Mouse (Mus musculus) MEL (cell line): Measurements from ENCODE around the gene Megf8.

Experiments
- CTCF ChIP-seq, 3 experiments: IDR thresholded peaks in 2 of 3; conservative IDR thresholded peaks in 1 of 3; 2 replicates each; pipeline ENCODE4 v1.5.1; 2011 to 2012; ENCODE audit warnings: low read length in 3 of 3, low read depth in 2 of 3, mild to moderate bottlenecking in 2 of 3, improper control_type of control experiment in 1 of 3, inconsistent platforms in 1 of 3, mixed read lengths in 1 of 3, moderate library complexity in 1 of 3; ENCODE audit not compliant: control insufficient read depth in 1 of 3, insufficient read depth in 1 of 3, poor library complexity in 1 of 3, severe bottlenecking in 1 of 3
- MEF2A ChIP-seq: IDR thresholded peaks from 2 replicates; pipeline ENCODE4 v1.6.1; 2014; ENCODE audit warnings: low read depth, mild to moderate bottlenecking, inconsistent platforms, low read length, improper control_type of control experiment; ENCODE audit not compliant: poor library complexity, insufficient replicate concordance, severe bottlenecking; ENCODE audit errors: extremely low read depth
- MXI1 ChIP-seq: IDR thresholded peaks from 2 replicates; pipeline ENCODE4 v1.6.1; 2011; ENCODE audit warnings: mild to moderate bottlenecking, low read depth, low read length, improper control_type of control experiment
- ZC3H11A ChIP-seq: IDR thresholded peaks from 2 replicates; pipeline ENCODE4 v1.6.1; 2012; ENCODE audit warnings: low read depth, mild to moderate bottlenecking, inconsistent platforms, low read length, improper control_type of control experiment
- ZMIZ1 ChIP-seq: IDR thresholded peaks from 2 replicates; pipeline ENCODE4 v1.6.1; 2012; ENCODE audit warnings: low read depth, mild to moderate bottlenecking, inconsistent platforms, low read length, improper control_type of control experiment, moderate library complexity

- TF ChIP-seq MEF2A (no peak), CTCF (IDR thresholded peaks at IDR 0.05 in 2 of 3, conservative IDR thresholded peaks at IDR 0.05 in 1 of 3; ENCODE audit: control insufficient read depth in 1 of 3, insufficient read depth in 1 of 3, low read depth in 2 of 3, low read length in 3 of 3, poor library complexity in 1 of 3, severe bottlenecking in 1 of 3) (0 out of 6 replicates have a peak, but pooled peaks of 1 of the 3 experiments have one; percentile 4), MXI1 (no peak), ZMIZ1 (no peak), ZC3H11A (no peak)
These were observed 46.2 kb downstream of the Megf8 start for GRCm38 (mm10) chr7:25363151-25363550.
